Mouse (Mus musculus): Measurements from ENCODE around the gene Fnip2. TPM values are rescaled to one million over a fixed set of nuclear protein-coding genes. Genes with fewer than 3 reads are reported as not detected.

Gene Fnip2
- polyA plus RNA-seq (2014; fragmentation: Nextera tagmentation; extraction: Ambion mirVana) = 5.8 and 6.4 TPM in 2 replicates

DNA sequence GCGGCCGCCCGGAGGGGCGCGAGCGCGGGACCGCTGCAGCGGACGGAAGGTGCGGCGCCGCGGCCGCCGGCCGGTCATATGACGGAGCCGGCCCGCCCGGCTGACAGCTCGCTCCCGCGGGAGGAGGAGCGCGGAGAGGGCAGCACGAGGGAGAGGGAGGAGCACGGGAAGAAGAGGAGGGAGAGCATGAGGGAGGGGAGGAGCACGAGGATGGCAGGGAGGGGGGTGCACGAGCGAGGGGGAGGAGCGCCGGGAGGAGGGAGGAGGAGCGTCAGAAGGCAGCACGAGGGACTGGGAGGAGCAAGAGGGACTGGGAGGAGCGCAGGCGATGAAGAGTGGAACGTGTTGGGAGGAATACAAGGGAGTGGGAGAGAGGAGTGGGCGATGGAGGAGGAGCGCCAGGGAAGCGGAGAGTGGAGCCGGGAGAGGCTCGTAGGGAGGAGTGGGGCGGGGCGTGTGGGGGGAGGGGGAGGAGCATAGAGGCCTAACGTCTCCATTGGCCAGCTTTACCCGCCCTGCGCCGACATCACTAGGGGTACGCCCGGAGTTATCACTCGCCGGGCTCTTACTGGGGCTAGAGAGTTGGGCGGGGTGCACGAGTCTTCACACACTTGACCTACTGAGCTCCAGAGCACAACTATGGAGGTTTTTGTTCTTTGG lies at the start of gene Fnip2:
Fnip2 (minus strand) TSS at position 94 of the 660 bp plus-strand sequence.
- peak within 1 kb of the TSS; percentile 80 for H3K4me3 ChIP-seq (ENCODE audit: low read depth, low read length)
- WGBS = under 1% methylated on average over 55 of the region's 55 CpGs
- H3K9ac ChIP-seq = peak within 1 kb of the TSS; percentile 80
- H3K4me1 ChIP-seq (ENCODE audit: insufficient read depth) = peaks cover 3% of the 10 kb centered on the region; the same call in 1 of the 2 replicates
- H3K27me3 ChIP-seq (ENCODE audit: insufficient read depth, low read length) = no peaks in the 10 kb centered on the region
- no peaks in the 10 kb centered on the region for H3K9me3 ChIP-seq (ENCODE audit: low read depth, low read length)
- peak; percentile 97 for ATAC-seq (ENCODE audit: insufficient read depth)
- peak within 1 kb of the TSS; percentile 95 for H3K4me2 ChIP-seq
- peak within 1 kb of the TSS; percentile 89 for H3K27ac ChIP-seq (ENCODE audit: low read depth)
- no peak for TF ChIP-seq CTCF (IDR thresholded peaks at IDR 0.05; ENCODE audit: low read depth)
- peak; percentile 95 for DNase-seq
- H3K36me3 ChIP-seq (ENCODE audit: insufficient read depth) = no peaks in the 10 kb centered on the region

DNA sequence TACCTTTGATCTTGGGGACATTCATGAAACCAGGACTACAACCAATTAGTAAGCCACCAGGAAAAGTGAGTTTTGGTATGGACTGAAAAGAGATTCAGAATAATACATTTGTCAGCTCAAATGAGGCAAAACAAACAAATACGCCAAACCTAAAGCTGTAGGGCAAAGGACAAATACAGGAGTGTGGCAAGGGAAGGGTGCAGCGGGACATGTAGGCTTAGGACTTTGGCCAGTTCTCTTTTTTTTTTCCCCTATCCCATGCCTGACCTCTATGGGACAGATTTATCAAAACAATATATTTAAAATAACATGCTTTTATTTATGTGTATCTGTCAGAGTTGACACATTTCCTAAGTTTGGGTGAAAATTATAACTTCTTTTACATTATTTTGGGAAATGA lies 42.3 kb upstream of the Fnip2 start:
- H3K36me3 ChIP-seq (ENCODE audit: insufficient read depth) = peaks cover 49% of the 10 kb centered on the region
- no peaks in the 10 kb centered on the region for H3K9me3 ChIP-seq (ENCODE audit: low read depth, low read length)
- H3K27me3 ChIP-seq (ENCODE audit: insufficient read depth, low read length) = no peaks in the 10 kb centered on the region
- no peak overlapping the region for H3K9ac ChIP-seq
- no peak for TF ChIP-seq CTCF (IDR thresholded peaks at IDR 0.05; ENCODE audit: low read depth)
- H3K27ac ChIP-seq (ENCODE audit: low read depth) = no peak overlapping the region
- no peaks in the 10 kb centered on the region for H3K4me1 ChIP-seq (ENCODE audit: insufficient read depth)
- 84% methylated on average over 2 of the region's 2 CpGs for WGBS
- ATAC-seq (ENCODE audit: insufficient read depth) (no peak), DNase-seq (no peak)
- no peak overlapping the region for H3K4me2 ChIP-seq
- H3K4me3 ChIP-seq (ENCODE audit: low read depth, low read length) = no peak overlapping the region

DNA sequence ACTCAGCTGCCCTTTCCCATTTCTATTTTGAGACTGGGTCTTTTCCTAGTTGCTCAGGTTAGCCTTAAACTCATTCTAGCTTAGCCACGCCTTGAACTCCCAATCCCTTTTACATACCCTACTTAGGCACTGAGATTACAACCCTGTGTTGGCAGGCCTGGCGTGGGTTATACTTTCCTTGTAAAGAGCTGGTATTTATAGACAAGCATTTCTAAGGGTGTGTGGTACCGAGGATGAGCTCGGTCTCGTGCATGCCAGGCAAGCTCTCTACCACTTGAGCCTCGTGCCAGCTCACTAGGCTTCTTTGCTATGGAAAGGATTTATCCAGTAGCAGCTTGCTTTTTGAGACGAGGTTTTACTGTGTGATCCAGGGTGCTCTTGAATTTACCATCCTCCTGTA lies 27.9 kb upstream of the Fnip2 start:
- no peak overlapping the region for H3K9ac ChIP-seq
- ATAC-seq (ENCODE audit: insufficient read depth) = no peak
- H3K36me3 ChIP-seq (ENCODE audit: insufficient read depth) = peaks cover 62% of the 10 kb centered on the region
- H3K27me3 ChIP-seq (ENCODE audit: insufficient read depth, low read length) = no peaks in the 10 kb centered on the region
- no peaks in the 10 kb centered on the region for H3K9me3 ChIP-seq (ENCODE audit: low read depth, low read length)
- DNase-seq = no peak
- H3K4me1 ChIP-seq (ENCODE audit: insufficient read depth) = peaks cover 4% of the 10 kb centered on the region; the same call in 1 of the 2 replicates
- no peak for TF ChIP-seq CTCF (IDR thresholded peaks at IDR 0.05; ENCODE audit: low read depth)
- WGBS = 87% methylated on average over 7 of the region's 7 CpGs
- H3K4me2 ChIP-seq = no peak overlapping the region
- H3K27ac ChIP-seq (ENCODE audit: low read depth) = no peak overlapping the region
- no peak overlapping the region for H3K4me3 ChIP-seq (ENCODE audit: low read depth, low read length)

DNA sequence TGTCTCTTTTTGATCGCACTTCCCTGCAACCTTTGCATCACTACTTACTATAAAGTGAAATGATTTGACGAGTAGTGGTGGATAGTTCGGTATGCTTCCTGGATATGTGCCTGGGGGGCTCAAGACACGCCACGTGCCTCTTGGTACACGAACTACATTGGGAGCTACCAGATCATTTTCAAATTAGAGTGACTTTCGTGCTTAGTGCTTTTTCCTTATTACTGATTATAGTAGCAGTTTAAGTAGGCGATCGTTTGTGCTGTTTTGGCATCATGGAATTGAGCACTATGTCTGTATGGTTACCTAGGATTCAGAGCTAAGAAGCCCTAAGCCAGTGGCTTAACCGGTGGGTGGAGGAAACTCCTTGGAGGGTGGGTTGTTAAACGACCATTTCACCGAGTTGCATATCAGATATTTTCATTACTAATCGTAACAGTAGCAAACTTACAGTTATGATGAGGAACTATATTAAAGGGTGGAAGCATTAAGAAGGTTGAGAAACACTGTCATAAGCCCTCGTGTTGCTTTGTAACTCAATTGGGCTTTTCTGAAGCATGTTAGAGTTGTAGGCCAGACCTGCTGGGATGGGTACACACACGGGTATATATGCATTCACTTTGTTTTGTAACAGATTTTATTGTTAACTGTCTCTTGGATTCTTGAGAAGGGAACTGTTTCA lies 24.3 kb upstream of the Fnip2 start:
- Histone ChIP-seq H3K9ac (peak overlapping the region; percentile 90), H3K27me3 (ENCODE audit: insufficient read depth, low read length) (no peaks in the 10 kb centered on the region), H3K4me2 (peak overlapping the region; percentile 88), H3K4me1 (ENCODE audit: insufficient read depth) (peaks cover 4% of the 10 kb centered on the region; the same call in 1 of the 2 replicates), H3K36me3 (ENCODE audit: insufficient read depth) (peaks cover 32% of the 10 kb centered on the region), H3K27ac (ENCODE audit: low read depth) (peak overlapping the region; percentile 87), H3K9me3 (ENCODE audit: low read depth, low read length) (no peaks in the 10 kb centered on the region), H3K4me3 (ENCODE audit: low read depth, low read length) (peak overlapping the region; percentile 81)
- ATAC-seq (ENCODE audit: insufficient read depth) (0 out of 2 replicates have a peak, but pooled peaks have one; percentile 9), DNase-seq (no peak)
- no peak for TF ChIP-seq CTCF (IDR thresholded peaks at IDR 0.05; ENCODE audit: low read depth)
- WGBS = 3% methylated on average over 15 of the region's 15 CpGs

DNA sequence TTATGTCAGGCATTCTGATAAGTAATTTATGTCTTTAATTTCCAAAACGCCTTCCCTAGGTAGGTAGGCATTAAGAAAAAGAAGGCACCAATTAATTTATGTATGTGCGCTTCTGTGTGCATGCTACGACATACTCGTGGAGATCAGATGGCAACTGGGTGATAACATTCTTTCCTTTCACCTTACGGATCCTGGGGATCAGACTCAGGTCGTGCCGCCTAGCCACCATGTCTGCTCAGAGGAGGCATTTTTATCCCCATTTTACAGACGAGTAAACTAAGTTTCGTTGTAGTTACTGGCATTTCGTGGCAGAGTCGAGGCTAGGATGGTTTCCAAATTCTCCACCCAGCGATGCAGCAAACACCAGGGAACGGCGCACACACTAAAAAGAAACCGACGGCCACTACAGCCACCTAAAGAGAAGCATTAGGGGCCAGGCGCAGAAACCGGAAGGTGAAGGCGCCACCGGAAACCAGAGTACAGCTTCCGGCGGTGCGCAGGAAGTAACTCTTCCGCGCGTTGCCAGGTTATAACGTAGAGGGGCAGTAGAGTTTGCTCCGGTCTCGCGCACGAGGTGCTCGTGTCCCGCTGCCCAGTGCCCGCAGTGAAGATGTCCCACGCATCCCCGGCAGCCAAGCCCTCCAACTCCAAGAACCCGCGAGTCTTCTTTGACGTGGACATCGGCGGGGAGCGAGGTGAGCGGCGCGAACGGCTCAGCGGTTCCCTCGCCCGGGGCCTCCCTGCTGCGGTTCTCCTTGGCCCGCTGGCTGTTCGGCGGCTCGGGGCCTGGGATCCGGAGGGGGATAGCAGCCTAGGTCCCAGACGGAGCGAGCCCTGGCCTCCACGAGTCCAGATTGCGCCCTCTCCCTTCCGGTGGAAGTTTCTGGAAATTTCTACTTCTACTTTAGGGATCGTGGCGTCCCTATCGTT lies 23.5 kb upstream of the Fnip2 start, which contains the start of gene Ppid:
Ppid (plus strand) TSS at position 480 of the 930 bp plus-strand sequence.
- WGBS = 2% methylated on average over 63 of the region's 63 CpGs
- ATAC-seq (ENCODE audit: insufficient read depth) (peak; percentile 90), DNase-seq (peak; percentile 94)
- Histone ChIP-seq H3K4me2 (peak within 1 kb of the TSS; percentile 88), H3K27me3 (ENCODE audit: insufficient read depth, low read length) (no peaks in the 10 kb centered on the region), H3K4me1 (ENCODE audit: insufficient read depth) (peaks cover 4% of the 10 kb centered on the region; the same call in 1 of the 2 replicates), H3K9ac (peak within 1 kb of the TSS; percentile 90), H3K9me3 (ENCODE audit: low read depth, low read length) (no peaks in the 10 kb centered on the region), H3K4me3 (ENCODE audit: low read depth, low read length) (peak within 1 kb of the TSS; percentile 81), H3K27ac (ENCODE audit: low read depth) (peak within 1 kb of the TSS; percentile 87), H3K36me3 (ENCODE audit: insufficient read depth) (peaks cover 25% of the 10 kb centered on the region)
- TF ChIP-seq CTCF (IDR thresholded peaks at IDR 0.05; ENCODE audit: low read depth) = no peak

DNA sequence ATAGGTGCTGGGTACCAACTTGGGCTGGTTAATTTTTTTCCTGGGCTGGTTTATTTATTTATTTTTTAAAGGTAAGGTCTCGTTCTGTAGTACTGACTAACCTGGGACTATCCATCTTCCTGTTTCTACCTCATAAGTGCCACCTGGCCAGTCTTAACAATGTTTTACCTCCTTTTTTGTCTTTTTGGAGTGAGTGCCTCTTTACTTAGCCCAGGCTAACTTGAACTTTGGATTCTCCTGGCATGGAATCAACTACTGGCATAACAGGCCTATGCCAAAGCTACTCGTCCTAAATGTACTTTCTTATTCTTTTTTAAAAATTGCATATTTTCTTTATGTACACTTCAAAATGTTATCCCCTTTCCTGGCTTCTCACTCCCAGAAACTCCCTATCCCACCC lies 22.1 kb upstream of the Fnip2 start:
- WGBS = 66% methylated on average over 2 of the region's 2 CpGs
- Histone ChIP-seq H3K36me3 (ENCODE audit: insufficient read depth) (peaks cover 12% of the 10 kb centered on the region), H3K4me2 (no peak overlapping the region), H3K4me1 (ENCODE audit: insufficient read depth) (peaks cover 4% of the 10 kb centered on the region; the same call in 1 of the 2 replicates), H3K27me3 (ENCODE audit: insufficient read depth, low read length) (no peaks in the 10 kb centered on the region), H3K27ac (ENCODE audit: low read depth) (no peak overlapping the region), H3K9me3 (ENCODE audit: low read depth, low read length) (no peaks in the 10 kb centered on the region), H3K4me3 (ENCODE audit: low read depth, low read length) (no peak overlapping the region), H3K9ac (no peak overlapping the region)
- no peak for TF ChIP-seq CTCF (IDR thresholded peaks at IDR 0.05; ENCODE audit: low read depth)
- ATAC-seq (ENCODE audit: insufficient read depth) (no peak), DNase-seq (no peak)
